Mouse (Mus musculus) kidney, postnatal 25 days (tissue): Measurements from ENCODE around the gene Dcun1d4.

Source experiments
- DNase-seq, 2 experiments: peaks; one replicate each; pipeline ENCODE4 v3.0.0; 2021; ENCODE audit warnings: mixed read lengths in 2 of 2

The Dcun1d4 gene

GRCm38 (mm10) chr5:73599991-73600390 lies 119.2 kb downstream of the Dcun1d4 start:
- DNase-seq = no peak

GRCm38 (mm10) chr5:73601361-73601763 lies 120.6 kb downstream of the Dcun1d4 start:
- DNase-seq = no peak

- DNase-seq = no peak
Measured at GRCm38 (mm10) chr5:73602865-73603264, 122.1 kb downstream of the Dcun1d4 start.

- no peak for DNase-seq
Measured at GRCm38 (mm10) chr5:73604542-73604941, 123.7 kb downstream of the Dcun1d4 start.

- DNase-seq = no peak
Measured at GRCm38 (mm10) chr5:73604964-73605363, 124.2 kb downstream of the Dcun1d4 start.
